Mouse (Mus musculus) ES-Bruce4 (cell line): ENCODE measurements around the gene Cpb2.
A peak's percentile ranks its signal among the peaks of the same experiment; 100 is the strongest.

Source experiments
- CTCF ChIP-seq: IDR thresholded peaks from one replicate; pipeline ENCODE4 v1.8.1; 2011; ENCODE audit warnings: low read depth, low read length
- EP300 ChIP-seq: IDR thresholded peaks from 2 replicates; pipeline ENCODE4 v1.6.1; 2011; ENCODE audit warnings: low read depth, low read length; ENCODE audit not compliant: insufficient read depth
- POLR2A ChIP-seq: IDR thresholded peaks from one replicate; pipeline ENCODE4 v1.8.1; 2011; ENCODE audit warnings: low read length; ENCODE audit not compliant: insufficient read depth

- TF ChIP-seq CTCF (no peak), EP300 (peak; percentile 19; the same call in 1 of the 2 replicates), POLR2A (peak; percentile 83)
These were observed 42.3 kb downstream of the Cpb2 start, which contains the start of gene Zc3h13 for GRCm38 (mm10) chr14:75284193-75284915.
